Mouse (Mus musculus) CH12.LX (cell line): ENCODE results near the gene Rptn.

Experiments
- CTCF ChIP-seq, 2 experiments: IDR thresholded peaks in 1 of 2; conservative IDR thresholded peaks in 1 of 2; 2 replicates each; pipeline ENCODE4 v1.5.1; 2011 to 2012; ENCODE audit warnings: low read depth in 2 of 2, low read length in 2 of 2, improper control_type of control experiment in 1 of 2, inconsistent platforms in 1 of 2, mild to moderate bottlenecking in 1 of 2, moderate library complexity in 1 of 2
- EP300 ChIP-seq: IDR thresholded peaks from 2 replicates; pipeline ENCODE4 v1.6.1; 2011; ENCODE audit warnings: low read length, improper control_type of control experiment
- JUN ChIP-seq: IDR thresholded peaks from 2 replicates; pipeline ENCODE4 v1.6.1; 2011; ENCODE audit warnings: low read depth, mild to moderate bottlenecking, low read length, improper control_type of control experiment, moderate library complexity; ENCODE audit not compliant: insufficient read depth
- MAX ChIP-seq: IDR thresholded peaks from 2 replicates; pipeline ENCODE4 v1.6.1; 2011; ENCODE audit warnings: low read length, improper control_type of control experiment
- NELFE ChIP-seq: IDR thresholded peaks from 2 replicates; pipeline ENCODE4 v1.6.1; 2011; ENCODE audit warnings: low read depth, low read length, improper control_type of control experiment
- POLR2A ChIP-seq: IDR thresholded peaks from 2 replicates; pipeline ENCODE4 v1.6.1; 2011; ENCODE audit warnings: low read depth, mild to moderate bottlenecking, improper control_type of control experiment, low read length
- RCOR1 ChIP-seq: conservative IDR thresholded peaks from 2 replicates; pipeline ENCODE4 v1.6.1; 2012; ENCODE audit warnings: low read depth, mild to moderate bottlenecking, inconsistent platforms, low read length, improper control_type of control experiment
- TCF12 ChIP-seq: IDR thresholded peaks from 2 replicates; pipeline ENCODE4 v1.6.1; 2014; ENCODE audit warnings: low read depth, mild to moderate bottlenecking, inconsistent platforms, low read length, improper control_type of control experiment
- ZC3H11A ChIP-seq: IDR thresholded peaks from 2 replicates; pipeline ENCODE4 v1.6.1; 2012; ENCODE audit warnings: low read depth, mild to moderate bottlenecking, inconsistent platforms, low read length, improper control_type of control experiment
- ZMIZ1 ChIP-seq: IDR thresholded peaks from 2 replicates; pipeline ENCODE4 v1.6.1; 2012; ENCODE audit warnings: low read depth, mild to moderate bottlenecking, inconsistent platforms, low read length, improper control_type of control experiment

DNA sequence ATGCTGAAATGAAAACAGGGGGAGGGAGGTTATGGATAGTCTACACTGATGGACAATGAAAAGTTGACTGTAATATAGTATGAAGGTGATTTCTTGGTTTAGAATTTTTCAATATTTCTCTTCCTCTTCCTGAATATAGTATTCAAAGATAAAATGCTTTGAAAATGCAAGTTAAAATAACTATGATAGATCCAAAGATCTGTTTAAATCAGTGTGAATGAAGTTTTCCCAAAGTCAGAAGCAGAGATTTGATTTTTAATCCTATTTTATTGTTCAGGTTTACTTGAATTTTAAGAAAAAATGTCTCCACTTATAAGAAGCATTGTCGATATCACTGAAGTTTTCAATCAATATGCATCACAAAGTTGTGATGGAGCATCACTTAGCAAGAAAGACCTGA is 48.5 kb downstream of the Rptn start, which contains the start of gene Tchh:
- TF ChIP-seq ZMIZ1 (no peak), NELFE (no peak), POLR2A (no peak), JUN (no peak), ZC3H11A (no peak), RCOR1 (no peak), CTCF (conservative IDR thresholded peaks at IDR 0.05 in 1 of 2, IDR thresholded peaks at IDR 0.05 in 1 of 2; ENCODE audit: low read depth in 2 of 2, low read length in 2 of 2) (no peak), MAX (no peak), EP300 (no peak), TCF12 (no peak)
